Mouse (Mus musculus): ENCODE measurements at regions not wholly inside any gene's neighbourhood (a gene's known extent, or its start where the extent isn't known, plus 50 kb on each side); places are given as distances from the start of the nearest gene placed in this dataset.

DNA sequence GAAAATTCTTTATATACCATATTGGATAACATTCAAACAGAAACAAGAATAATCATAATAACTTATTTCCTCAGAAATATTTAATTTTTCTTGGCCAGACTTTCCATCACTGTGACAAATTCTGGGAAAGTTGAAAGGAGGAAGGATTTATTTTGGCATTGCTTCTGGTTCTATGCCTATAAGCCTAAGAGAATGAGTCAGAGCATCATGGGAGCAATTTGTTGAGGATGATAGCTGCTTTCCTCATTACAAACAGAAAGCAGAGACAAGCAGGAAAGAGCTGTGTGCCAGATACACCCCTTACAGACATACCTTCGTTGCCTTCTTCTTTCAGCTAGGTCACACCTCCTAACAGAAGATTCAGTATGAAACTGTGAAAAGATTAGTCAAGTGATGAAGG lies 115.3 kb downstream of the Rgs21 start:
- no peak for DNase-seq (ENCODE audit: low spot score in 2 of 2)

DNA sequence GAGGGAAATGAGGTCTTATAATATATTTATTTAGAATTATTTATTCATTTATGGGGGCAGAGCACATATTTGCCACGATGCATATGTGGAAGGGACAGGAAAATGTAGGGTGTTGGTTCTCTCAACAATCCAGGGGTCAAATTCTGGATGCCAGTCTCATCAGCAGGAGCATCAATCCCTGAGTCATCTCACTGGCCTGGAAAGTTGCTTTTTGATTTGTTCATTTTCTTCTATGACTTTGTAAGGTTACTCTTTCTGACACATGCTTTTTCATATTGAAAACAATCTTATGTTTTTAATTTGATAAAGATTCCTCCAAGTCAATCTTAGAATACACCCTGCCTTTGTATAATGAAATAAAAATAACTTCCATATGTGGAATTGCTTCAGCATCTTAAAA lies 115.7 kb downstream of the Rgs21 start:
- no peak for DNase-seq (ENCODE audit: low spot score in 2 of 2)

DNA sequence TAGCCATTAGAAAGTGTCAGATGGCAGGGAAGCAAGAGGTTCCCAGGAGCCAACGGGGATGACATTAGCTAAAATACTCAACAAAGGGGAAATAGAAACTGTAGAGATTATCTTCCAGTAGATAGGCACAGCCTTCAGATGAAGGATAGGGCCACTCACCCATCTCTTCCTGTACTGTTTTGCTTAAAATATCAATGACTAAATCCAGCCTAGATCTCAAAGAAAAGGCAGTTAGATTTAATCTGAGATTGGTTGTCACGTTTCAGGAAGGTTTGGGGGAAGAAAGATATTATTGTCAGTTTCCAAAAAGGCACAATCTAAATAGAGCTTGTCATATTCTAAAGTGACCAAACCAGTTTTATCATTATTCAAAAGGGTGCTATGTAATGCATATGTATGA lies 130.8 kb downstream of the Rgs21 start:
- no peak for DNase-seq (ENCODE audit: low spot score in 2 of 2)

DNA sequence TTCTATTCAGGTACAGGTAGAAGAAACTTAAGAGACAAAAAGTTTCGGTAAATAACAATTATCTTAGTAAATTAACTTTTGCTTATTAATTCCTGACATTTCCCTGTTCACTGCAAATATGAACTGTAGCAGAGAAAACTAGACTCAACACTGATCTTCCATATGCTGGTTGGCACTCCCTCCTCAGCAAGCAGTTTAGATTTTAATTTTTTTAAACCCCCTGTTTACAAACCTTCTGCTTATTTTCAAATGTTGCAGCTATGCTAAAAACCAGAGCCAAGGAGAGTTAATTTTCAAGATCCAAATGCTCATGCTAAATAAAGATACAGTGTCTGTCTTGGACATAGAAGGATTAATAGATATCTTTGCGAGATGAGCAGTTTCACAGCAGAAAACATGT lies 134.7 kb downstream of the Rgs21 start:
- DNase-seq (ENCODE audit: low spot score in 2 of 2): no peak

DNA sequence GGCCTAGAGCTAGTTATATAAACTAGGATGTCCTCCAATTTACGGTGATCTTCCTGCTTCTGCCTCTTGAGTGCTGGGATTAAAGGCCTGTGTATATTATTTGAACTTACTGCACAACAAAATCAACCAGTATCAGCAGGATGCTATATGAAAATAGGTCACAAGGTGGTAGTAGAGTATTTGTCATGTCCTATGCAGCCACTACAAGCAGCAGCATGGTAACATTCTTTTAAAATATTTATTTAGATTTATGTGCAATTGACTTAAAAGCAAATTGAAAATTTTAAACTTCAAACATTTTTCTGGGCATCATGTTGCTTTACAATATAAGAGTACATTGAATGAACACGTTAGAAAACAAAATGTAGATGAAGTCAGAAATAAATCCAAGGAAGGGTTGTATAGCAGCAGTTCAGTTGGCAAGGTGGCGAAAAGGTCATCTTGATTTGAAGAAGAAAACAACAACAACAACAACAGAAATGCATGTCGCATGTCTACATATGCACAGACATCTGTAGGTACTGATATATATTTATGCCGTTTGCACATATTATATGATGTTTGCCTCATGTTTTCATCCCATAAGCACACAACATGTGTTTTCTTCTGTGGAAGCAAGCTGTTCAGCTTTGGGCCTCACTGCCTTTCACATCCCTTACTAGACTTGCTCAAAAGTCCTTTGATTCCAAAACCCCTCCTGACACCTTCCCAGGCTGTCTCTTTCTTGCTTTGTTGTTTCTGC lies 135.8 kb downstream of the Rgs21 start:
- DNase-seq (ENCODE audit: low spot score in 2 of 2): no peak

DNA sequence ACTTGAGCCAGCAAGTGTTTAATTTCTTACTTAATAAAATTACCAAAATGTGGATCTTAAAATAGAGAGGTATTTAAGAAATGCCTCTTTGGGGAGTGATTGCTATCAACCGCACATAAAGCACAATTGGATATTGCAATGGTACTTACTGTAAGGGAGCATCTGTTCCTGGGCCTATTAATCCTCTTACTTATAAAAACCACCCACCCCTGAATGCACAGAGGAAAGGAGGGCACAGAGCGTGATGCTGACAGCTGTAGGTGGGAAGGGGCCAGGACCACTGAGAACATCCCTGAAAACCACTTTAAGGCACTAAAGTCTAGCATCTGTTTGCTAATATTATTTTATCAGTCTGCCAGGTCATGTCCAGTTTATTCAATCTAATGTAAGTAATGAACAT lies 146.1 kb downstream of the Rgs21 start:
- DNase-seq (ENCODE audit: low spot score in 2 of 2): no peak

DNA sequence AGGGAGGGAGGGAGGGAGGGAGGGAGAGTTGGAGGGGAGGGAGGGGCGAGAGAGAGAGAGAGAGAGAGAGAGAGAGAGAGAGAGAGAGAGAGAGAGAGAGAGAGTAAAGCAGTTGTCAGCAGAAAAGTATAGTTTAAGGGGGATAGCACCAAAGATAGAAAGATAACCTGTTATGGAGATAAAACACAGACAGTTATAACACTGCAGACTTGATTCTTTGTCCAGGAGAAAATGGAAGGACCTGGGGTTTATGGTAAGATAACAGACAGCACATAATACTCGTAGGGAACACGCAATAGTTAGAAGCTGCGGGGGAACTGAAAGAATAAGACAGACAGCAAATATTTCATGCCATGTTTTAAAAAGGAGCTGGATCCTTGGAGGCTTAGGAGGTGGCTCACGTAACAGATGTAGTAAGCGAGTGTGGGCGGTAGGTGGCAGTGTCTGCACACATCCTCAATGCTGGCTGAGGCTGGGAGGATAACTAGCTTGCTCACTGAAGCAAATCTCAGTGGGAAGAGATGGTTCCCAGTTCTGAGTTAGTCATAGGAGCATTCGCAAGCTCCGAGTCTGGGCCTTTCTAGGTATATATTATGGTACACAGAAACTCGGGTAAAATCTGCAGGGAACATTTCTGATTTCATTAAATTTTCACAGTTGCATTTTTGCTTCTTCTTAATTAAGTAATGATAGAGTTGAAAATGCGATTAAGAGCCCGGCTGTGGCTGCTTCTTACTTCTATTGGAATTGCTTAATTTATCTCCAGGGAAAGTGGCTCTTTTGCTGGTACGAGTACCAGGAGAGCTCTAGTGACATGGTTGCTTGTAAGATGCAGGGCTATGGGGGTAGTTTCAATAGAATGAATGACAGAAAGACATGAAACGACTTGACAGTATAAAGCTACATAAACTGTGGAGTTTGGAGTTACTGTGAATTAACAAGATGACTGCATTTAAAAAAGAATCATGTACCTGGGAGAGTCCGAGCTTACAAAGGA lies 157.6 kb upstream of the Rgs1 start:
- DNase-seq (ENCODE audit: low spot score in 2 of 2): peak; percentile 89 to 93

DNA sequence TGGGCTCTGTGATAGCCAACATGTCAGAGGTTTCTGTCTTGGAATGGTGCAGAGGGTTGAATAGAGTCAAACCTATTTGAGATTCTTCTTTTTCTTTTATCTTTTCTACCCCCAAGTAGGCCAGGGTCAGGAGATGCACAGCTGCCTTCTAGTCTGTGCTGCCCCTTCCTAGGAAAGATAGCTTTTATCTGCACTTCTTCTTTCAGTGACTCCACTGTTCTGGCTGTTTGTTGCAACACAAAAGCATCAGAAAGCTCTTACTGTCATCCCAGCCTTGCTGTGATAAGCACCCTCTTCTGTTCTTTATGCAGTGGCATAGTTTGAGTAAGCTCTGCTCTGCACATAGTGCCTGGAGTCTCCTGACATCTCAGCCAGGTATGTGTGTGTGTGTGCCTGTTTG lies 156.7 kb upstream of the Rgs1 start:
- no peak for DNase-seq (ENCODE audit: low spot score in 2 of 2)

DNA sequence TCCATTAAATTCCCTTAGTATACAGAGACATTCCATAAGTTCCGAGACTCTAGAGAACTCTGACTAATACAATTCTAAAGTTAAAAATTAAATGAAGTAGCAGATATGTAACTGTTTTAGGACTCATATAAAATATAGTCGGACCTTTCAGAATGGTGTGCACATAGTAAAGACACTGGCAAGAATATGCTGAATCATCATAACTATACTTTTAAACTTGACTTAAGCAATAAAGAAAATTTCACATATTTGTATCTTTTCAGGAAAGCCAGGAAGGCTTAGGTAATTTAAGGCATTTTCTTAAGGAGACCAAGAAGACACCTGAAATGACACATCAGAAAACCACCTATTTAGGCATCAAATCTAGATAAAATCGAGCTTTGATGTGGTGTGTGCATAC lies 156.0 kb upstream of the Rgs1 start:
- DNase-seq (ENCODE audit: low spot score in 2 of 2): no peak

DNA sequence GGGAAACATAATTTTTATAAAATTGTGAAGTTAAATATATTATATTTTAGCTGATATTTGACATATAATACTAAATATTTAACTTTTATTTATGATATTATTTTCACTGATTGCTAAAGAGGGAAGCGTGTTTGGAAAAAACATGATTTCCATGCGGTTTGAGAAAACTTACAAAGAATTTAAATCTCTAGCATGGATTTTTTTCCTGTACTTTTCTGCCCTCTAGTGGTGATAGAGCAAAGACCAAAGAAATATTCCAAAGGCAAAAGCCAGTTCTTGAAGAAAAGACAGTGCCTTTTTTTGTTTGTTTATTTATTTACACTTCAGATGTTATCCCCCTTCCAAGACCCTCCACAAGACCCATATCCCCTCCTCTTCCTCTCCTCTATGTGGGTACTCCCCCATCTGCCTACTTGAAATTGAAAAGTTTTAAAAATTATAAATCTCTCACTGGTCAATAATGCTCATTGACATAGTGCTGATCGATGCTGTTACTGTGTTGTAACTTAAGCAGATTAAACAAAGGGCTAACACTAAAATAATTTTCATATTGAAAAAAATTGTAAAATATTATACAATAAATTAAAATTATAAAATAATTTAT lies 131.1 kb upstream of the Rgs1 start:
- DNase-seq (ENCODE audit: low spot score in 2 of 2): no peak

DNA sequence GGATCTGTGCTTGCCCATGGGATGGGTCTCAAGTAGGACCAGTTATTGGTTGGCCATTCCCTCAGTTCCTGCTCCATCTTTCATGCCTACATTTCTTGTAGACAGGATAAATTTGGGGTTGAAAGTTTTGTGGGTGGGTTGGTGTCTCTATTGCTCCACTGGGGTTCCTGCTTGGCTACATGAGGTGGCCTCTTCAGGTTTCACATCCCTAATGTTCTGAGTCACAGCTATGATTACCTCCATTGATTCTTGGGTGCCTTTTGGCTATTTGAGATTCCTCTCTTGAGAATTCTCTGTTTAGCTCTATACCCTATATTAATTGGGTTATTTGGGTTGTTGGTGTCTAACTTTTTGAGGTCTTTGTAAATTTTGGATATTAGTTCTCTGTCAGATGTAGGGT lies 125.1 kb upstream of the Rgs1 start:
- DNase-seq (ENCODE audit: low spot score in 2 of 2): no peak

DNA sequence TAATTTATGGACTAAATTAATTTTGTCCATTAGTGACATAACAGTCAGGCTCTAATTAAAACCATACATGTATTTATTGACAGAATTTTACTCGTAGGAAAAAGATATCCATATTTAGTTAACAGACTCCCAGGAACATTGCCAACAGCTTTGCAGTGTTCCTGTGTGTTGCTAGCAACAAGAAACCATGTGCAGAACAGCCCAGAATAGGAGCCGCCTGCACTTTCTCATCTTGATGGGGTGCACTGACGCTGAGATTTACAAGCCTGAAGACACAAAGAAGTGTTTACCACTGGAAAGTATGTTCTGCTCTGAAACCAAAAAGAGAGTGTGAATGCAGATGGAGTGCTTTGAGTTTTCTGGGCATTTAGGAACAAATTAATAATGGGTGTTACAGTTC lies 118.5 kb upstream of the Rgs1 start:
- DNase-seq (ENCODE audit: low spot score in 2 of 2): peak; percentile 70 to 88

DNA sequence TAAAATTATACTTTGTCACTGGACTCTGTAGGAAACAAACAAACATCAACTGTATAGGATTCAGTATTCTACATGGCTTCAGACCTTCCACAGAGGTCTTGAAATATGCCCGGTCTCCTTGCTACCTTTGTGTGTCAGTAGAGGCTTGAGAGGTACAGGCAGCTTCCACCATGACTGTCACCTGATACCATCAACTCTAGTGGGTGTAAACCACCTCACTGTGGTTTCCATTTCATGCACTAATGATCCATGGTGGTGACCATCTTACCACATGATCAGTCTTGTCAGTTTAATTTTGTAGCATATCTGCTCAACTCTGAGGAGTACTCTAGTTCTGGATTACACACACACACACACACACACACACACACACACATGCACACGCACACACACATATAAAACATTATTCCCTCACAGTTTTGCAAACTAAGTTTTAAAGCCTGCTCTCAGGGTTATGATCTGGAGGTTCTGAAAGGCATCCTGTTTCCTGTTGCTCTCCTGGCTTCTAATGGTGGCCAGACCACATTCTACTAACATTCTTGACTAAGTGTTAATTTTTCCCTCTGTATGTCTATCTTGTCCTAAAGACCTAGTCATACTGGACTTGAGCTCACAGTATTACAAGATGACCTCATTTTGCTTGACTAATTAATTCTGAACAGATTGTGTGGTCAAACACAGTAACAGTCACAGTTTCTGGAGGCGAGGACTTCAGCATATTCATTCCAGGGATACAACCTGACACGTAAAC lies 106.7 kb upstream of the Rgs1 start:
- DNase-seq (ENCODE audit: low spot score in 2 of 2): no peak

DNA sequence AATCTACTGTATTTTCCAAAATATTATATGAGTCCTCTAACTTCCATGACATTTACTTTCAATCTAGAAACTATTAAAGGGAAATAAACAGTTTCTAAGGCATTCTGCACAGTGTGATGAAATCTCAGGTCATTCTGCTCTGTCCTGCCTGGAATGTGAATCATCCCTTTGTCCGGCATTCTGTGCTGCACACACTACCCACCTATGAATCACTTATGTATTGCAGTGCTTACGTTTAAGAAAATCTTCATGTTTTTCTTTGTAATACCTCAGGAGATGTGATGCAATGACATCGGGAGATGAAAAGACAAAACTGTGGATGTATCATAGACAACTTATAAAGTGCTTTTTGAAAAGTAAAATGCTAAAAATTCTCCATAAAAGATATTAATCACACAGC lies 106.0 kb upstream of the Rgs1 start:
- DNase-seq (ENCODE audit: low spot score in 2 of 2): no peak

DNA sequence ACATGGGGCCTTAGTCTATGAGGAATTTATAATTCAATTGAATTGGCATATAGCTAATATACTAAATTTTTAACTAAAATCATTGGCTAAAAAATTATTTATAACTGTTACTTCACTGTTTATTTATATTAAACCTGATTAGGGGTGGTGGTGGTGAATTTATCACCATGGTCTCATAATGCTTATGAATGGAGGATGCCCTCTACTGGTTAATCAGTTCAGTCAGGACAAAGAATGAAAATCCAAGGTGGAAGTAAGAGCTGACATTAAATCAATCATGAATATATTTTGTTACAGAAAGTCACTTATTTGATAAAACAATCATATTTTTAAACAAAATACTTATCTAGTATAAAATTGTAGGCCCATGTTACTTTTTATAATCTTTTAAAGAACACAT lies 104.3 kb upstream of the Rgs1 start:
- DNase-seq (ENCODE audit: low spot score in 2 of 2): no peak

DNA sequence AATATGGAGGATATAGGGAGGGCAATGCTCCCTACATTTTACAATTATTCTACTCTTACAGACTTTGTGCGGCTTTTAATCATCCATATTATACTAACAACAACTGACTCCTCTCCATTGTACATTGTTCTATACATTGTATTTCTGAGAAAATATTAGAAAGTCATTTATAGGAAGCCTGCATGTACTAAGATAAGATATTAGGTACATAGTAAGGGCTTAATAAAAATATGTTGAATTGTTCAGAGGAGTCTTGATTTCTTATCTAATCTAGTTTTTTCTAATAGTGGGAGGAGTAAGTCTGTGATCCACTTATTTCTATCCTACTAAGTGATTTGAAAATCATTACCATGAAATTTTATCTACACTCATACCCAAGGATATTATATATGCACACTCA lies 94.8 kb upstream of the Rgs1 start:
- DNase-seq (ENCODE audit: low spot score in 2 of 2): no peak

DNA sequence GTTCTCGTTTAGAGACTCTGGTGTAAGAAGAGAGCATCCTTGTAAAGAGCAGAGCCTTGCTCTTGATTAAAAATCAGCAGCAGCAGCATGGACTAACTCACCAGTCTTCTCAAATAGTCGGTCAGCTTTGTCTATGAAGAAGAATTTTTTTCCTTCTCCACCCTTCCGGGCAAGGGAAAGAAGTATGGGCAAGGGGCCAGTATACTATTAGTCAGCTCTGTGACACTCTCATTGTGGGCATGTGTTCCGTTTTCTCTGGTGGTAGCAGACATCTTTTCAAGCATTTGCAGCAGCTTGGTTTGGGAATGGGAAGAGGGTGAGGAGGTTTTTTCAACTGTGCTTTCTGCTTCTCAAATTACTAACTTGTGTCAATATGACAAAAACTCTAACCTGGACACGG lies 94.3 kb upstream of the Rgs1 start:
- no peak for DNase-seq (ENCODE audit: low spot score in 2 of 2)

DNA sequence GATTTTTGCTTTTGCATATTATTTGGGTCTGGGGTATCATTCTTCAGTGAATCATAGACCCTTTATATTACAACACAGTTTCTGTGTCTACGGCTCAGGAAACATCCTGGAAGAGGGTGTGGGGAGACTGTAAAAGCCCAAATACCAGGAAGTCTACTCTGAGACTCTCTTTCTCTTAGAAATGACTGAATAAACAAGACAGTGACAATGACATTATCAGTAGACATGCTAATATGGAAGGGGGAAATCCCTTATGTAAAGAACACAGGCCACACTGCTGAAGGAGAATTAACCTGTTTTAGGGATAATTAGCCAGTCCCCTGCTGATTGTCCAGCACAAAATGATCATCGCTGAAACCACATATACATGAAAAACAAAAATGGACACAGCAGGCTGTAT lies 88.5 kb upstream of the Rgs1 start:
- DNase-seq (ENCODE audit: low spot score in 2 of 2): no peak

DNA sequence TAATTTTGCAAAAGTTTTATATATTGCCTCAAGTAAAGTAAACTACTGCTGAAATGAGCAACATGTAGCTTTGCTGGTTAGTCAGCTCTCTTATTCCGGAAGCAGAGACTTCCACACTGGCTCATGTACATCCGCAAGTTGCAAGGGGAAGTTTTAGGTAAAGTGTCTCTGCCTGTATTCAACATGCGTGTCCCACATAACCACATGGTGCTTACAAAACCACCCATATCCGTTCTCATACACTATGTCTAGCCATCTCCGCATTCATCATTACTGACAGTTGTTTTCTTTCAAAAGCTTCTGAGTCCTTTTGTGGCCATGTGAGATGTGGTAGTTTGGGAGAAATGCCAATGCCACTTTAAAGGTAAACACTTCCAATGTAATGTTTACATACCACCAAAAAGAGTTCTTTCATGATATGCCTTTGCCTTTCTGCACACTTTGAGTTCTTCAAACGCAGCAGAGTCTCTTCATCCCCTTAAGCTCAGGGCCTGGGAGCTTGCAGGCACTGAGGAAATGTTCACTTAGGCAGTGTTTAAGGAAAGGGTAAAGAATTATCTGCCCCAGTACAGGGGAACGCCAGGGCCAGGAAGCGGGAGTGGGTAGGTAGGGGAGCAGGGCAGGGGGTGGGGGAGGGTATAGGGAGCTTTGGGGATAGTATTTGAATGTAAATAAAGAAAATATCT lies 81.5 kb upstream of the Rgs1 start:
- no peak for DNase-seq (ENCODE audit: low spot score in 2 of 2)

DNA sequence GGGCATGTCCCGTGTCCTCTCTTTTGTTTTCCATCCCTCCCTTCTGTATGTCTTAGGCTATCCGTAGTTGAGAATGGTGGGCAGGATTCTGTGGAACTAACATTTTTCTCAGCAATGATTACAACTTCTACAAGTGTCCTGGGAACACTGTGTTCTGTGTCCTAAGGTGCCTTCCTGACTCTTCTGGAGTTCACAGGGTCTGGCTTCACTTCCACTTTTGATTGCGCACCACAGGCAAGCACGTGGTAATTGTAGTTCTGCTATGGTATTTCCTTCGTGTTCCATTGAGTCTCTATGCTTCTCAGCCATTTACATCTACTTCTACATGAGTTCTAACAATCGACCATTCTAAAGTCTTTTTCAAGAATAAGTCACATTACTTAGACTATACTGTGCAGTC lies 70.4 kb upstream of the Rgs1 start:
- DNase-seq (ENCODE audit: low spot score in 2 of 2): no peak

DNA sequence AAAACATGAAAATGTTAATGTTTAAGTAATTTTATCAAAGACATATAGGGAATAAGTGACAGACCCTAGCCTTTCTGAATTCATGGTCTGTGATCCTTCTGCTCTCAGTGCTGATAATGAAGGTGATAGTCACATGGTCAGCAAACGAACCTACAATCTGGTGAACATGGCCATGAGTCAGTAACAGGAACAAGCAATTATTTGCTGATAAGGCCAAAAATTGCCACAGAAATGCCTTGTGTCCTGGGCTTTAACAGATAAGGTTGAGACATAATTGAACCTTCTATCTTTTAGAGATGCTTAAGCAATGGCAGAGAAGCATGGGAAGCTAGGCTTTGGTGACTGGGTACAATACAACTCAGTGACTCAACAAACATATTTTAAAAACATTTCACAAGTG lies 69.2 kb upstream of the Rgs1 start:
- DNase-seq (ENCODE audit: low spot score in 2 of 2): no peak
